Mouse (Mus musculus) embryonic fibroblast, embryonic 13.5 days (primary cell): ENCODE data around the gene Vps13c. TPM values are rescaled to one million over a fixed set of nuclear protein-coding genes. Genes with fewer than 3 reads are reported as not detected.

ENCODE experiments used
- H3K27ac ChIP-seq: 2 replicates; pipeline ENCODE4 v1.5.1; 2012; ENCODE audit warnings: low read length, control low read depth, inconsistent platforms; ENCODE audit not compliant: insufficient read depth
- H3K4me1 ChIP-seq: 2 replicates; pipeline ENCODE4 v1.6.1; 2011; ENCODE audit warnings: low read length; ENCODE audit not compliant: control insufficient read depth, insufficient read depth
- H3K4me3 ChIP-seq: 2 replicates; pipeline ENCODE4 v1.5.1; 2011; ENCODE audit warnings: mild to moderate bottlenecking, control low read depth, low read length; ENCODE audit not compliant: insufficient read depth
- CTCF ChIP-seq: IDR thresholded peaks from 2 replicates; pipeline ENCODE4 v1.5.1; 2011; ENCODE audit warnings: mild to moderate bottlenecking, control low read depth, low read length, moderate library complexity, borderline replicate concordance; ENCODE audit not compliant: insufficient read depth
- POLR2A ChIP-seq: IDR thresholded peaks from 2 replicates; pipeline ENCODE4 v1.6.1; 2011; ENCODE audit warnings: low read depth, mild to moderate bottlenecking, control low read depth, low read length, moderate library complexity
- polyA plus RNA-seq: library from polyadenylated mRNA; stranded (reverse); fragments of >200 nt; gene quantifications from 2 replicates; pipeline ENCODE4 v1.2.4, GENCODE M21; 2011; ENCODE audit warnings: low read depth; ENCODE audit not compliant: missing spikeins, insufficient read length

Gene Vps13c
- polyA plus RNA-seq, 1 experiment: 27.3 TPM

DNA sequence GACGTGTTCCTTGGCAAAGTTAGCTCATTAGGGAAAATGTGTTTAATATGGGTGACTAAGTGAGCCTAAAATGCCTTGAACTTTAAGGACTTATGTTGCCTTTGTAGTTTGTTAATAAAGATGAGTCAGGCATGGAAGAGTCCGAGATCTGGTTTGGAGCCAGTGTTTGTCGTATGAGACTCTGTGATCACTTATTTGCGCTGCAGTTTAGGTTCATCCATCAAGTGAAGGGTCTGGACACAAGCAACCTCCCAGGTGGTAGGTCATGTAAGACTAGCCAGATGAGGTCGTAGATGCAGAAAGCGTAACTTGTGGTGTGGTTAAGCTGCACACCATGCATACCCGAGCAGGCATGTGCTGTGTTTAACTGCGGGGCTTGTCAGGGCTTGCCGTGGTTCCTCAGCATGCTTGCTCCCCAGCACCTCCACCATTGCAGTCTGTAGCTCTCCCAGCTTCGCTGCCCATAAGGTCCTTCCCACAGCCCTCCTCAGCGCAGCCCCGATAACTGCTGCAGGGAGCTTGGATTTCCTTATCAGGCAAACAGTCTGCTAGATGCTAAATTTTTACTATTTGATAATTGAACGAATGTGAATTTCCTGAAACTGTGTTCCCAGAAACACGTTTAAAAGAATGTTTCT lies 37.0 kb downstream of the Vps13c start:
- H3K27ac ChIP-seq: peak overlapping the region; percentile 48
- H3K4me1 ChIP-seq: peaks cover 3% of the 10 kb centered on the region
- TF ChIP-seq CTCF (no peak), POLR2A (no peak)
- no peak overlapping the region for H3K4me3 ChIP-seq

DNA sequence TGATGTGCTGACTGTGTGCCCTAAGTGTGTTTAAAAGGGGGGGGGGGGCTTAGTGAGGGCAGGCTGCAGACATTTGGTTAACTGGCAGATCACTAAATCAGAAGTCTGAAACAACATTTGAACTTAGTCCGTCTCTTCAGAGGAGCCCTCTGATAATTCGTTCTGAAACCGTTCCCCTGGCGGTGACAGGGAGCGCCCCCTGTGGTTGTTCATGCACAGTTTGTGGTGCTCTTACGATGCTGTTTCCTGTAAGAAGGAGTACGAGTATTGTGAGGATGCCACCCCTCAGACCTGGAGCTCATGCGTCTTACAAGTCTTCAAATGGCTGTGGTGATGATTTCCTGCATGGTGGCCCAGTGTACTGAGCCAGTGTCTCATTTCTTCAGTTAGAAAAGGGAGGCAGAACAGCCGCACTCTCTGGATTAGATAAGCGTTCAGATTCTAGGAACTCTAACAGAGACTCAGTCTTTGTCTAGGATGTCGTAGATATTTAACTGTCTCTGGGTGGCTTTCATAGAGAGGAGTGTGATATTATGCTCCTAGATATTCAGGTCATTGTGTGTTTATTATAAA lies 38.1 kb downstream of the Vps13c start:
- TF ChIP-seq POLR2A: no peak
- TF ChIP-seq CTCF: no peak
- H3K4me3 ChIP-seq: no peak overlapping the region

DNA sequence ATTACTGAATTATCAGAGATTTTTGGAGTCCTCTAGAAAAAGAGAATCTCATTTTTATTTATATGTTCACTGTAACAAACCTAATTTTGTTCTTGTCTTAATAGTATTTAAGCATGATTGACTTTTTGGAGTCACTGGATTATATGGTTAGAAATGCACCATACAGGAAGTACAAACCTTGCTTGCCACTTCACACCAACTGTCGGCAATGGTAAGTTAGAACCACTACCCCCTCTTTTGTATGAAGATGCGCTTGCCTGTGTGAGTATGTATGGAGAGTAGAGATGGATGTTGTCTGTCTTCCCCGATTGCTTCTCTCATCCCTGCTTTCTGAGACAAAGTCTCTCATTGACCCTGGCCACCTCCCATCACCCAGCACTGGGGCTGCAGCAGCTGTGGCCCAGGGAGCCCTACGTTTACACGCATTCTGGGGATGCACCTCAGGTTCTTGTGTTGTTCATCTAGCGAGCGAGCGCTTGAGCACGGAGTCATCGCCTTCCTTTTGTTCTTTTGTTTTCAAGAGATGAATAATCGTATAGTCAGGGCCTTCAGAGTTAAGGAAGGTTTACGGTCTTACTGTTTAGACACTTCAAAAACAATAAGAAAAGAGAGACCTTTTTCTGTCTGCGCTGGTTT lies 43.3 kb downstream of the Vps13c start:
- Histone ChIP-seq H3K4me3 (no peak overlapping the region), H3K27ac (no peak overlapping the region), H3K4me1 (peaks cover 2% of the 10 kb centered on the region; the same call in 1 of the 2 replicates)
- TF ChIP-seq POLR2A (no peak), CTCF (no peak)

More for the DNA sequence above, 38.1 kb downstream of the Vps13c start:
- H3K27ac ChIP-seq: no peak overlapping the region
- H3K4me1 ChIP-seq: peaks cover 3% of the 10 kb centered on the region

DNA sequence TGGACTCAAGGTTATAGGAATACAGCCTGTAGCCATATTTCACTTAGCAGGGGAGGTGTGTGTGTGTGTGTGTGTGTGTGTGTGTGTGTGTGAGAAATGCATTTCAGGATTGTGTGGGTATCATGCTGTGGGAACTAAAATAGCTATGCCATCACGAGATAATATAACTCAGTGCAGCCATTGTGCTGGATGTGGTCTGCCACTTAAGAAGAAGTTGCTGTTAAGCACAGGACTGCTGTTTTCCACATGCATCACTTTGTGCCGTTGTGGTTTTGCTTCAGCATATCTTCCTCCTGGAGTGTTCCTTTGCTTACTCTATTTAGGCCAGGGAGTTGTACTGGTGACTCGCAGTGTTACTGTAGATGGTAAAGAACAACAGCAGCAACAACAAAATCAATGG lies 43.9 kb downstream of the Vps13c start:
- Histone ChIP-seq H3K4me3 (no peak overlapping the region), H3K27ac (no peak overlapping the region), H3K4me1 (peaks cover 3% of the 10 kb centered on the region; the same call in 1 of the 2 replicates)
- no peak for TF ChIP-seq CTCF
- TF ChIP-seq POLR2A: no peak

DNA sequence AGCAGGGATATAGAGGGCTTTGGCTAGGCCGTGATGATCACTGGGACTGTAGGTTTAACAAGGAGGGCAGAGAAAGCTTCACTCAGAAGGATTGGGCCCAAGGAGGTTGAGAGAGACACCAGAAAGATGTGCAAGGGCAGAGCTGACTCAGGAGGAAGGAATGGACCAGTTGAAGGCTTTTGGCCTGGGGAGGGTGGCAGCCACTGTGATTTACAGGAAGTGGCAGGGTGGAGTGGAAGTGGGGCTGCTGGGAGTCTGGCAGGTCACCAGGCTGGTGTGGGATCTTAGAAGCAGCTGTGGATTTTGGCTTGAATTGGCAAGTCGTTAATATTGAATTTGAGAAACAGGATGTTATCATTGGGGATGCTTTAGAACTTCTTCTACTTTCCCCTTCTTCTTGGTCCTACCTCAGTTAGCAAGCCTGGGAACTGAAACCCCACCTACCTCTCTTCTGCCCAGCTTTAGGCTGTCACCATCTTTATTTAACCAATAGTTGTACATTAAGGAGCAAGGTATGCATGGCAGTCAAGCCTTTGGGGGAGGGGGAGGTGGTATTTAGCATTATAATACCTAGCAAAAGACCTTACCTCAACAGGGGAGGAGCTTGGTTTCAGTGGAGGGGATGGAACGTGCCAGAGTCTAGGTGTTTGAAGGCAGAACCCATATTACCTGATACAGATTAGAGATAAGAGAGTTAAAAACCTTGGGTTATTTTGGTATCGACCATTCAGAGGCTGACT lies 47.0 kb downstream of the Vps13c start:
- TF ChIP-seq CTCF (no peak), POLR2A (no peak)
- Histone ChIP-seq H3K4me1 (peaks cover 3% of the 10 kb centered on the region; the same call in 1 of the 2 replicates), H3K27ac (peak overlapping the region; percentile 78), H3K4me3 (no peak overlapping the region)

DNA sequence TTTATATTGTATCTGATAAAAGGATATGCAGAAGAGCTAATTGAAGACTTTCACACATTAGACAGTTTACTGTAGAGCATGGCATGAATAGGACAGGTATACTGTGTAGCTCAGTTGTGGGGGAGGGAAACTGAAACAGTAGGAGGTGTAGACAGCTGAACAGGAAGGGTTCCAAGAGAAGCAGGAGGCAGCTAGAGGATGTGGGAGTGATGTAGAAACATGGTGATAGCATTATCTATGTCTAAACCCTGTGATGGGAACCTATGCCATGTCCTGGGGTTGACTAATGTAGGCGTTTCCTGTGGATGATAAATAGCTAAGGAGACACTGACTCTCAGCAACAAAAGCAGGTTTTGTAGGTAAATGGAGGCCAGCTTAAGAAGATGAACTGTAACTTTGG lies 53.3 kb downstream of the Vps13c start:
- TF ChIP-seq POLR2A (no peak), CTCF (no peak)
- Histone ChIP-seq H3K27ac (no peak overlapping the region), H3K4me1 (0 out of 2 replicates have a peak, but pooled peaks cover under 1% of the 10 kb centered on the region), H3K4me3 (no peak overlapping the region)

DNA sequence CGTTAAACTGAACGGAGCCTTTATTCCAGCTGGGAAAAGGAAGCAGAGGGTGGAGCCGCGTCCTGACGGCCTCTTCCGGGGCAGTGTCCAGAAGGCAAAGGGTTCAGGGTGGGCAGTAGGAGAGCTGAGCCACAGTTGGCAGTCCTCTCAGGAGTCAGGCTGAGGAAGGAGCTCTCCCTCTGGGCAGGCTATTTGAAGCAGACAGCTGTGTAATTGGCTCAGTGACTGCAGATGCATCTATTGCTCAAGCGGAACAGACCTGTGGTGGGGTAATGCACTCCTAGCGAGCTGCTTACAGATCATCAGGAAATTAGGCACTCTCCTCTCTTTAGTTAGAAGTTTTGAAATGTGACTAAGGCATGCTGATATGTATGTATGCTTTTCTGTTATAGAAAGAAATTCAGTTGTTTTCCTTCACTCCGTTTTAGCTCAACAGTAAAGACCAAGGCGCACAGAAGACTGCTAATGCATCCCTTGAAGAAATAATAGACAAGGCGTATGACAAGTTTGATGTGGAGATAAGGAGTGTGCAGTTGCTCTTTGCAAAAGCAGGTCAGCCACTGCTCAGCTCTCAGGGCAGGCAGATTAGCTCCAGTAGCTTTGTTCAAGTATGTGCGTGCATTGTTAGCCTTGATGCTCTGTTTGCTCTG lies 56.6 kb downstream of the Vps13c start:
- TF ChIP-seq CTCF (no peak), POLR2A (no peak)
- no peak overlapping the region for H3K27ac ChIP-seq
- no peak overlapping the region for H3K4me3 ChIP-seq
- H3K4me1 ChIP-seq: no peaks in the 10 kb centered on the region

DNA sequence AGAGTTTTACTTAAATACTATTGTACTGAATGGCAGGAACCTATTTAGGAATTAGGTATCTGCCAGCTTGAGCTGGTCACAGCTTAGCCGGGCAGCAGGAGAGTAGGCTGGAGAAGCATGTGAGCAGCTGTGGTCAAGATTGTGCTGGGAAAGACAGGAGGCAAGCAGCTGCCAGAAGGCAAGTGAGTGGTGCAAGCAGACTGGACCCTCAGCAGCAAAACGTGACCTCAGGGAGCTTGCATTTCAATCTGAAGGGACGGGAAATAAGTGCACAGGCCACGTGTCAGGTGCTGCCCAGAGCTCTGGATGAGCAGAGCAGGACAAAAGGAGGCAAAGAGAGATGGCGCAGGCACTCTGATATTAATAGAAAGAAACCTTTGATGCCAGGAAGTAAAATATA lies 60.2 kb downstream of the Vps13c start:
- no peak for TF ChIP-seq CTCF
- TF ChIP-seq POLR2A: no peak
- Histone ChIP-seq H3K4me3 (no peak overlapping the region), H3K4me1 (no peaks in the 10 kb centered on the region), H3K27ac (no peak overlapping the region)

DNA sequence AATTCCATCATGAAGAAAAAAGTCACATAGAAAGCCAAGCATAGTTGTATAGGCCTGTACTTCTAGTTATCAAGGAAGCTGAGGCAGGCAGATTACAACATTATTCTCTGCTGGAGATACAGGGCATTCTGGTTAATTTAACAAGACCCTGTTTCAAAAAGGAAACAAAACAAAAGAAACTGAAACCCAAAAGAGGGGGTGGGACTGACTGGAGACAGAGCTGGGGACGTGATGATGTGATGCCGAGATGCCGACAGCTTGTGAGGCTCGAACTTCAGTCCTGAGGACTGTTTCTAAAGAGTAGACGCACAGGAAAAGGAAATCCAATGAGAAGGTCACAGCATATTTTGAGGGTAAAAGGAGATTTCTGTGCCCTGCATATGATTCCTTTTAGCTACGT lies 64.2 kb downstream of the Vps13c start:
- no peak overlapping the region for H3K27ac ChIP-seq
- no peaks in the 10 kb centered on the region for H3K4me1 ChIP-seq
- no peak overlapping the region for H3K4me3 ChIP-seq
- no peak for TF ChIP-seq CTCF
- no peak for TF ChIP-seq POLR2A
